Mouse (Mus musculus) ovary, postnatal 10 days (tissue): ENCODE measurements around the gene Gm28038.

Experiments used
- DNase-seq: peaks from one replicate; pipeline ENCODE4 v3.0.0; 2022; ENCODE audit warnings: low spot score

Gm28038 gene

DNA sequence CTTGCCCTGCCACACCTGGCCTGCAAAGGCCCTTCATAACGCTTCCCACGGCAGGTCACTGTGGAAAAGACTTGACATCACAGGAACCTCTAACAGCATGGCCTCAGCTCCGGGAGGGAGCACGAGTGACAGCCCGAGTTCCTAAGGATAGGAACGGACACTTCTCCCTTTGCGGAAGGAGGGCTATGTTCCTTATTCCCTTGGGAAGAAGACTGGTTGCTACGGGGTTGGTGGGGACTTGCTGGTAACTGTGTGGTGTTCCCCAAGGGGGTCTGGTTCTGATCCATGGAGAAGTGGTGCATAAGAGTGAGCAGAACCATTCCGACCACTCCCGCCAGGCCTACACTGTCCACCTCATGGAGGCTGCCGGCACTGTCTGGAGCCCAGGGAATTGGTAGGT is at the start of gene Gm28038:
Gm28038 (plus strand) TSS at position 301 of the 400 bp plus-strand sequence.
- DNase-seq: no peak

DNA sequence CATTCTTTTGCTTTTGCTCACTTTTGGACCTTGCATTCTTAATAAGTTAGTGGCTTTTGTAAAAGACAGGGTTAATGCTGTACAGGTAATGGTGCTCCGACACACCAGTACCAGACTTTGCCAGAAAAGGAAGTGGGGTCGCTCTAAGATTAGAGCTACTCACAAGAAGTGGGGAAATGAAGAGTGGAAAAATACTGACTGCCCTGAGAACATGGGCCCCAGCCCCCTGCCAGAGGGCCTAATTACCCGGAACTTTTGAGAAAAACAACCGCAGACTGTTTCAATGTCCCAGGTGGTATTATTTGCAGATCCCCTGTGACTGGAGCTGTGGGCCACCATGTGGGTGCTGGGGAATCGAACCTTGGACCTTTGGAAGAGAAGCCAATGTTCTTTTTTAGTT is 45.2 kb upstream of the Gm28038 start:
- DNase-seq: no peak

DNA sequence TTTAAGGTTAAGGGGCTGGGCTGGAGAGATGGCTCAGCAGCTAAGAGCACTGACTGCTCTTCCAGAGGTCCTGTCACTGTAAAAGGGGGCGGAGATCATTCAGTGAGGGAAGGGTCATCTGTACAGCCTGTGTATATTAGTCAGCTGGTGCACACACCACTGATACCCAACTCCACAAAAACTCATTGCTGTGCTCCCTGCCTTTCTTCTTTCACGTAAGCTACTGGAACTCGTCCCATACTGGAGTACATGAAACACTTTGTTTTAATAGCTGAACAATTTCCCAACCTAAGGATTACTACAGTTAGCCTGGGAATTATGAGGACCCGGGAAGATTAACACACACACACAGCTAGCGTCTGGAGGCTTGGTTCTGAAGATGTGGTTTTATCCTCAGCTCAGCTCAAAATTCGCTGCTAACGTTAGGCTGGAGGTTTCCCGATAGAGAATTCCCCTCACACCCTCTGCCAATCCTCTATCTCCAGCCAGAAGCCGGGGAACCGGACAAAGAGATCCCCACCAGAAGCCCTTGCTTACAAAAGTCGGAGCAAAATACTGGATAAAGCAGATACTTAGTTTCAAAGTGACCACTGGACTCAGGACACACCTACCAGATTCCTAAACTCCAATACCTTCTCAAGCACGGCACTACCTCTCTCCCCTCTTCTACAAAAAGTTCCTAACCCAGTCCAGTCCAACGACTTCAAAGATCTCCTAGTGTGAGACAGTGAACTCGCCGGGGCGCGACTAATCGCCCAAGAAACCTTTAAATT is 44.2 kb upstream of the Gm28038 start:
- no peak for DNase-seq

DNA sequence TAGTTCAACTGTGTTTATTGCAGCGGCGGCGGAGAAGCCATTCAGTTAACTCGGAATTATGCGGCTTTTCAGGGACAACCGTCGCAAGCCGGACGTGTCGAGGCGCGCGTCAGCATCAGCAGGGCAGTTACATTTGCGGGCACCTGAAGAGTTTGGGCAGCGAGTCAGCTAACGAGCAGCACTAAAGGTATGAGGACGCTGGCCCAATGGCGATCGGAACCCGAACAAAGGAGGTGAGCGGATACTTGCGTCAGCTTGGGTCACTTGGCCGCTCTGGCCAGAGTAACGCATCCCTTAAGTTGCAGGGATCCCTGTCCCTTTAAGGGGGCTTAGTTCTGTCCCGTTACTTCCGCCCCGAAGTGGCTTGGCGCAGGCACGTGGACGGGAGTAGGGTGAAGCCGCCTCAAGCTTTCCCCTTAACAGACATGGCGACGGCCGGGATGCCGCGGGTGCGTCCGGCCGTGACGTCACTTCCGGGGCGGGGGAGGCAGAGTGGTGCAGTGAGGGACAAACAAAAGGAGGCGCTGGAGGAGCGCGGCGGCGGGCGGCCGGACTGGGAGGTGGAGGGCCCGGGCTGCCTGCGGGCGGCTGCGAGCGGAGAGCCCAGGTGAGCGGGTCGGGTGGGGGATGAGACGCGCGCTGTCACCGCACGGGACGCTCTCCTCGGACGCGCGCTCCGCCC is 43.5 kb upstream of the Gm28038 start, which contains the start of gene Lrrc8a:
Lrrc8a (plus strand) TSS at position 517 of the 682 bp plus-strand sequence.
- DNase-seq: peak; percentile 96

DNA sequence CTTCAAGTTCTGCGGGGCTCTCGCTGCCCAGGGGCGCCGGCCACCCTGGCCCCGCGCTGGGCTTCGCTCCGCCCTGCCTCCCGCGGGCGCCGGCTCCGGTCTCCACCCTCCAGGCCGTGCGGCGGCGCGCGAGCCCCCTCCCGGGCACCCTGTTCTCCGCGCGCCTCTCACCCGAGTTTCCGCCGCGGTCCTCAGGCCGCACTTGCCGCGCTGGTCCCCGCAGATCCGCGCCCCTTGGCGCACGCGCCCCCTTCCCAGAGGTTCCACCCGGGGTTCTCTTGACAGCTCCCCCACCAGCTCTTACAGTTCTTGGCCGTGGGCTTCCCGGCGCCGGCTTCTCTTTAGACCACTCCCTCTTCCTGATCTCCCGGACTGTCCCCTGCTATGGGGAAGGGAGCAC is 43.0 kb upstream of the Gm28038 start:
- DNase-seq: peak; percentile 60

DNA sequence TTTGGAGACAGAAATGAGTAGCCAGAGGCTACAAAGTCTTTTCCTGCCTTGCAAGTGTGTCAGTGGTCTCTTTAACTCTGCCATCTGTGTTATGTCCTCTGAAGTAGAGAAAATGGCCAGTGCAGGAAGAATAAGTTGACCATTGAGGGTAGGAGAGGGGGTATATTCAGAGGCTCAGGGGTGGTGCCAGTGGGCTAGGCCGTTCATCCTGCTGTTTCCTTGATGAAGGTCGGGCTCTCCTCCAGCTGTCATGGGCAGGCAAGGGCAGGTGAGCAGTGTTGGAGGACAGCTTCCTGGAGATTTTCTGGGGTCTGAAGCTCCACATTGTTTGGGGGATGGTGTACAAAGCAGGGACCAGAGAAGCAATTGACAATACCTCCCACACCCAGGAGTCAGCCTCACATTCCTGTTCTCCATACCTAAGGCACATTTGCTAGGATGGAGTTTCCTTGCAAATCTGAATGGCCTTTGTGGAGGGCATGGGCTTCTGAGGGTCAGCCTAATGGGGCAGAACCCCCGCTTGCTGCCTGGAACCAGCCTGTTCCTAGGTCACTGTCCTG is 41.9 kb upstream of the Gm28038 start:
- no peak for DNase-seq

DNA sequence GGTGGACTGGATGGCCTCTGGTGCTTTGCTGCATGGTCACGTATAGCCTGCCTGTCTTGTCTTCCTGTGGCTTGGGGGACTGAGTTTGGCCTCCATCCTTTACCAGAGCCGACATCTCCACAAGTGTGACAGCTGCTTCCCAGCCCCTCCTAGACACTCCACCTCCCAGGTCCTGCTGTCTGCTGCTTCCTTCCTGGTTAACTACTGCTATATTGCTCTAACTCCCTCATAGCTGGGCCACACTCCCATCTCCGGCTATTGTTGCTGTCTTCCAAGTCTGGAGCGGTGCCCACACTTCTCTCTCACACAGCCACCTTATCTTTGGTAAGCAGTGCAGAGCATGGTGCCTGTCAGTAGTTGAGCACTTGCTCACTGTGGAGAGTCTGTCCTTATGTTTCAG is 41.1 kb upstream of the Gm28038 start:
- no peak for DNase-seq

DNA sequence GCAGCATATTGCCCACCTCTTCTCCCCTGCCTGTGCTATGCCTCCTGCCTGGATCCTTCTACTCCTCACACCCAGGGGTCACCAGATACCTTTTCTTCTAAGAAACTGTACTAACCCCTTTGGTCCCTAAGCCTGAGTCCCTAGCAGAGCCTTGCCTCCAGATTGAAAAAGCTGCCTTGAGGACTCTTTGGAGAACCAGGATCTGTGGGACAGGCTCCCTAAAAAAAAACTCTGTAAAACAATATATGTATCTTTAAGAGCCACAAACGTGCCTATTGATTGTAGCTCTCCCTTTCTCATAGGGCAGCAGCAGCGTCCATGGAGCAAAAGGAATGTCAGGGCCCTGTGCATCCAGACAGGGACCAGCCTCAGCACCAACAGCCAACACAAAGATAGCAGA is 40.6 kb upstream of the Gm28038 start, which contains the start of gene Gm28035:
Gm28035 (plus strand) TSS at position 301 of the 400 bp plus-strand sequence.
- DNase-seq: no peak

DNA sequence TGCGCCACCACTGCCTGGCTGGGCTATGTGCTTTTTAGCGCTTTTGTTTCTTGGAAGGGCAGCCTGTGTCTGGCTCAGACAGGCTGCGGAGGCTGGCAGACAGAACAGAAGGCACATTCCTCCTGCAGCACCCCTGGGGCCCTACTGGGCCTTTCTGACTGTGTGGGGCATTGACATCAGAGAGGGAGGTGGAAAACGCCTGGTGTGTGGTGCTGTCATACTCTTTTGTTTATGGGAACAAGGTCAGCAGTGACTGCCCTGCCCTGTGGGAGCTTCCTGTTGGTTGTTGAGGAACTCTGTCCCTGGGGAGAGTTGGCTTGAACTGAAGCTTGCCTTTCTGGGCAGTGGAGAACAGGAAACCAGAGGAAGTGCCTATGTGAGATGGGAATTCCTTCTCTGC is 38.3 kb upstream of the Gm28038 start:
- no peak for DNase-seq

DNA sequence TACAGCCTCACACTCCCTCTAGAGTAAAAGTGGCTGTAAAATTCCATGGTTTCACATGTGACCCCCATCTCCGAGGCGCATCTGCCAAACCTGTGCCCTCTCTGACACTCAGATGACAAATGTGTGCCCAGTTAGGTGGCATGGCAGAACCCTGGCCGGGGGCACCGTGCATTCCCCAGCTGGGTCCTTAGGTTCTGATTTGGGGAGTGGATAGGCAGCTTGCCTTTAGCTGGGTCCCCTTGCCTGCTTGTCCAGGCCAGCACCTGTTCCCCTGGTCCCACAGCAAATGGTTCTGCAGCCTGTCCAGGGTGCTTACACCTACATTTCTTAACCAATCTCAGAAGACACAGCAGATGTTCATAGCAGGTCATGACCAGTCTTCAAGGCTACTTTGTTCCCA is 37.5 kb upstream of the Gm28038 start:
- DNase-seq: no peak

DNA sequence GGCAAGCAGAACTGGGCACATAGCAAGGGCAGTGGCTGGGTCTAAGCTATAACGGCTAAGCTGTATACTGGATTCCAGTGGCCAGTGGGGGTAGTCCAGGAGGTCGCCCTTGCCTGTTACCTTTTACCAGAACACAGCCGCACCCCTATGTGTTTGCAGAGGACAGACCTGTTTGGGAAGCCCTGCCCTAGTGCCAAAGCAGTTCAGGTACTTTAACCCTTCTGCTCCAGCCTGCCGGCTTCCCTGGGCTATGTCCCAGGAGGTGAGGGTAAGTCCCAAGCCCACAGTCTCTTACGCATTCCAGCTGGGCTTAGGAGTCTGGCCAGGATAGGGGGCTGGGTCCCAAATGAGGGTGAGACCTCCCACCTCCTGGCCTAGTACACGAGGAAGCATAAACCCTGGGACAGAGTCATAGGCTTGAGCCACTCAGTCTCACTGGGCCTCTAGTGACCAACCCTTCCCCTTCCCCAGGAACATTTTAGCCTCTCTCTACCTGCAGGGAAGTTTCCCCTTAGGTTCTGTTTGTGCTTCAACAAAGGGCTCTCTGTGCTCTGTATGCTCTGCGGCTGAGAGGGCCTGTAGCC is 36.2 kb upstream of the Gm28038 start:
- no peak for DNase-seq

DNA sequence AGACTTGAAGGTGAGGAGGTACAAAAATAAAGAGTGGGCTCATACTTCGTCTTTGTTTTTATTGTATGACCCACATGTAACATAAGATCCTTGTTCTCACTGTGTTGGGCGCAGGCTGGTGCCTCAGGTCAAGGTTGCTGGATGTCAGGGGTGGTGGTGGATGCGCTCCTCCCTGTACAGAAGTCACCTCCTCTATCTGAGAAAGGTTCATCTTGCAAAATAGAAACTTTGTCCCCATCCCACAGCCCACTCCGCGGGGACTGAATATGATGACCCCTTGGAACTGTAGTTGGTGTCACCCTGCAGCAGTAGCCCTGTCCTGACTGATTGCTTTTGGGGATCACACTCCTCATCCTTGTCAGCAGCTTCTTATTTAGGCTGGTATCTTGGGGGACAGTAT is 33.8 kb upstream of the Gm28038 start:
- no peak for DNase-seq

DNA sequence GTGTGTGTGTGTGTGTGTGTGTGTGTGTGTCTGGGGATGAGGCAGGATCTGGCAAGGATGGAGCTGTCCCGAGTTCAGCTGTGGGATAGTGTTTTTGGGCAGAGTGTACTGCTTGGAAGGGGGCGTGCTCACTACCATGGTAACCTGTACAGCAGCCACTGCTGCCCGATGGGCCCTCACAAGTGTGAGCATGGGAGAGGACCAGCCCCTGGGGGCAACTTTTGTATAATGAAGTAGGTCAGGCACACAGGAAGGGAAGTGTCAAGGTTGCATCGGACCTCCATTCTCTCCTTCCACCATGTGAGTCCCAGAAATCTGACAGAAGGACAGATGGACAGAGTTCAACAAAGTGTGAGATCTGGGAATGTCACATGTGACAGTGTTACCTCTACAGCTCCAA is 33.2 kb upstream of the Gm28038 start:
- DNase-seq: no peak

DNA sequence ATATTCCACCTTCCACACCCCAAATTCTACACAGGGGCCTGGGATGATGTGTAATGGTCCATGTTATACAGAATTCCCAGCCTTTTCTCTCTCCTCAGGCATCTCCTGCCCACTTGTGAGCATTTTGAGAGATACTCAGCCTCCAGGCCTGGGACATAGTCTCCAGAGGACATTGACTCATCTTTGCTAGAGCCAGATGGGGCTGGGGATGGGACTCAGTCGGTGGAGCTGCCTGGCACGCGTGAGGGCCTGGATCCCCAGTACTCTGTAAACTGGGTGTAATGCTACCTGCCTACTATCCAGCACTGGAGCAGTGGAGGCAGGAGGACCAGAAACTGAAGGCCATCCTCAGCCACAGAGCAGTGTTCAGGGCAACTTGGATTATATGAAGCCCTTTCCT is 31.7 kb upstream of the Gm28038 start:
- no peak for DNase-seq

DNA sequence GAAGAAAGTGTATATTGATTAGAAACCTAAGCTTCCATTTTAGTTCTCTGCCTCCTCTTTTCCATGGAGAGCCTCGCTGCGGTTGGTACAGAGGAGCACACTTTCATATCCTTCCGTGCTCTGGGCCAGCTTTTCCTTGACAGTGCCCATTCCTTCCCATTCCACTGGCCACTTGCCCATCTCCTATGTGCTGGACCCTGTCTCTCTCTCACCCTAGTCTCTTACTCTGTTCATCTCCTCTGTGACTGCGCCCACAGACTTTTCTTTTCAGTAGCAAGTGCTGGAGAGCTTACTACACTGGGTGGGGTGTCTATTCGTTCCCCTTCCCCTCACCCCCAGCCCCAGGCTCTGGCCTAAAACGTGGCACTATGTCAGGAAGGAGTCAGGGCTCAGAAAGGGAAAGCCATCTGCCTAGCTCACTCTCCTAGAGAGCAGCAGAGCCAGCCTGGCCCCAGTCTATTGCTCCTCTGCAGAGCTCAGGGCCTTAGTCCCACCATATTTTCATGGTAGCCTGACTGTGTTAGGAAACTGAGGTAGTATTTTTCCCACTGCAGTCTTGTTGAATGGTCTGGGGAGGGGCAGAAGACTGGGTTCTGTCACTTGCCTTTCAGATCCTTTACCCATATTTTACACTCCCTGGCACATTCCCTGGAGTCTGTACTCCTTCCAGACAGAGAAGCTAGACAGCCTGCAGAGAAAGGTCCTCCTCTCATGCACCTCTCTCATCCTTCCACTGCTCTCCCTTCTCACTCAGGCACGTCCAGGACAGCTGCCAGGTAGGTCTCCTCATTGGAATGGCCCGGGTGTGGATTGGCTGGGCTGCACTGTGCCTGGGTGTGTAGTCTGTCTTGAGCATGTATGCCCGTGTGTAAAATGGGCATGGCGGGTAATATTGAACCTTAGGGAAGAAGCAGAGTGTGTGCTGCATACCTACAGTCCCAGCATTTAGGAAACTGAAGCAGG is 30.4 kb upstream of the Gm28038 start:
- no peak for DNase-seq

DNA sequence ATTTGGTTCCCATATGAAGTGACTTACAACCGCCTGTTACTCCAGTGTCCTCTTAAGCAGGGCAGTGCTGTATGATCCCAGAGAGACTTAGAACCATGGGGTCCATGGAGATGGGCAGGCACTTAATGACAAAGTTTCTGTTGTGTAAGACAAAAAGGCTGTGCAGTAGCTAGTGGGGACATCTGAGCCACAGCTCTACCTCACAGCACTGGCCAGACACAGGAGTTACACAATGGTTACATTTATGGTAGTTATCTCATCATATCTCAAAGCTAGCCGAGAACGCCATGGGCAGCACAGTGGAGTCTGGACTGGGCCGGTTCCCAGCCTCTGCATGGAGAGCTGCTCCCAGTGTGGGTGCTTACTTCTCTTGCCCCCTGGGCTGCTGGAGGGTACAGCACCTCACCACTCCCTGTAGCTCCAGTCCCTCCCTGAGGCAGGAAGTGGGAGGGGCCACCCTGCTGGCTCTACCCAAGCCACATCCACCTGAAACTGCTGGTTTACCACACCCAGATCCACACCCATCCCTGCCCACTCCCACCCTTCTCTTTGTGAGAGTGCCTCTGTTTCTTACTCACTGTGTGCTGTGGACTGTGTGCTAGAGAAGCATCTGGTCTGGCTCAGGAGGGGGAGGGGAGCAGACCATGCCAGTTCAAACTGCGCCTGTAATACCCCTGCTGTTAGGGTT is 29.3 kb upstream of the Gm28038 start:
- DNase-seq: no peak

DNA sequence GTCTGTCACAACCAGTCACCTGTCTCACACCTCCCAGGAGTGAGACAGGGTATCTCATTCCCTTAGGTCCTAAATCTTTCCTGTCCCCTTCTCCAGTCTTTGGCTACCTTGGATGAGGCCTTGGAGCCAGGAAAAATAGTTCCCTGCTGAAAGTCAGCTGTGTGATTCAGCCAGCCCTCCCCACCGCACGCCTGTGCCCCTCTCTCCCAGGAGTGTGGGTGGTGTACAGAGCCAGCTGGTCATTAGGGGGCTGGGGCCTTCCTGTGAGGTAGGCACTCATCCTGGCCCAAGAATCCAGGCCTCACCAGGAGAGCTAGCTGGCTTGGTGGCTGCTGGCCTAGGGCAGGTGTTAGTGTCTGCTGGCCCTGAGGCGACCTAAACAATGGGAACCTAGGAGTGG is 28.3 kb upstream of the Gm28038 start:
- DNase-seq: no peak

DNA sequence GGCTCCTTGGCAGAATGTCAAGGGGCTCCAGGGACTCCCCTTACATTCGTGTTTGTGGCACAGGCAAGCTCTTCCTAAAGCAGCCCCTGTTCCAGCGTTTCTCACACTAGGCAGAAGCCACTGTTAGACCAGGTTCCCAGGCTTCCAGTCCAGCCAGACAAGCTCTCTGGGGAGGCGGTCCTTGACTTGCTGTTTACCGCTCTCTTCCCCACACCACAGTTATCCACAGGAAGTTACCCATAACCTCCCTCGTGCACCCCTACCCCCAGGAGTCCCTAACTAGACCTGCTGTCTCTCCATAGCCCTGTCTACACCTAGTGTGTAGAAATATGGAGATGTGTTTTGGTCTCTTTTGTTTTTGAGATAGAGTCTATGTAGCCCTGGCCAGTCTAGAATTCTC is 27.0 kb upstream of the Gm28038 start:
- DNase-seq: no peak

DNA sequence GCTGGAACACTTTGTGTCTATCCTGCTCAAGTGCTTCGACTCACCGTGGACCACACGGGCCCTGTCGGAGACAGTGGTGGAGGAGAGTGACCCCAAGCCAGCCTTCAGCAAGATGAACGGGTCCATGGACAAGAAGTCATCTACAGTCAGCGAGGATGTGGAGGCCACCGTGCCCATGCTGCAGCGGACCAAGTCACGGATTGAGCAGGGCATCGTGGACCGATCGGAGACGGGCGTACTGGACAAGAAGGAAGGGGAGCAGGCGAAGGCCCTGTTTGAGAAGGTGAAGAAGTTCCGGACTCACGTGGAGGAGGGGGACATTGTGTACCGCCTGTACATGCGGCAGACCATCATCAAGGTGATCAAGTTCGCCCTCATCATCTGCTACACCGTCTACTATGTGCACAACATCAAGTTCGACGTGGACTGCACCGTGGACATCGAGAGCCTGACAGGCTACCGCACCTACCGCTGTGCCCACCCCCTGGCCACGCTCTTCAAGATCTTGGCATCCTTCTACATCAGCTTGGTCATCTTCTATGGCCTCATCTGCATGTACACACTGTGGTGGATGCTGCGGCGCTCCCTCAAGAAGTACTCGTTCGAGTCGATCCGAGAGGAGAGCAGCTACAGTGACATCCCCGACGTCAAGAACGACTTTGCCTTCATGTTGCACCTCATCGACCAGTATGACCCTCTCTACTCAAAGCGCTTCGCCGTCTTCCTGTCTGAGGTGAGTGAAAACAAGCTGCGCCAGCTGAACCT is 25.0 kb upstream of the Gm28038 start:
- DNase-seq: no peak

DNA sequence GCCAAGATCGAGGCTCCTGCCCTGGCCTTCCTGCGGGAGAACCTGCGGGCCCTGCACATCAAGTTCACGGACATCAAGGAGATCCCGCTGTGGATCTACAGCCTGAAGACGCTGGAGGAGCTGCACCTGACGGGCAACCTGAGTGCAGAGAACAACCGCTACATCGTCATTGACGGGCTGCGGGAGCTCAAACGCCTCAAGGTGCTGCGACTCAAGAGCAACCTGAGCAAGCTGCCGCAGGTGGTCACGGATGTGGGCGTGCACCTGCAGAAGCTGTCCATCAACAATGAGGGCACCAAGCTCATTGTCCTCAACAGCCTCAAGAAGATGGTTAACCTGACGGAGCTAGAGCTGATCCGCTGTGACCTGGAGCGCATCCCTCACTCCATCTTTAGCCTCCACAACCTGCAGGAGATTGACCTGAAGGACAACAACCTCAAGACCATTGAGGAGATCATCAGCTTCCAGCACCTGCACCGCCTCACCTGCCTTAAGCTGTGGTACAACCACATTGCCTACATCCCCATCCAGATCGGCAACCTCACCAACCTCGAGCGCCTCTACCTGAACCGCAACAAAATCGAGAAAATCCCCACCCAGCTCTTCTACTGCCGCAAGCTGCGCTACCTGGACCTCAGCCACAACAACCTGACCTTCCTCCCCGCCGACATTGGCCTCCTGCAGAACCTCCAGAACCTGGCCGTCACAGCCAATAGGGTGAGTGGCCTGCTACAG is 24.1 kb upstream of the Gm28038 start:
- DNase-seq: no peak
